Mouse (Mus musculus): ENCODE measurements around the gene Ankmy2. TPM values are rescaled to one million over a fixed set of nuclear protein-coding genes. Genes with fewer than 3 reads are reported as not detected.

The Ankmy2 gene
- polyA plus RNA-seq (2014; fragmentation: Illumina TruSeq; extraction: RNeasy Lipid Tissue Mini Kit (QIAGEN cat#74804); ENCODE audit: low read depth, low replicate concordance), result 4.6 TPM

GRCm38 (mm10) chr12:36156637-36157303 lies at the start of gene Ankmy2:
Gene Ankmy2, plus strand, starts transcription at chr12:36157114.

GRCm38 (mm10) chr12:36157638-36158308 lies 859 bp downstream of the Ankmy2 start, which contains the start of gene Bzw2:
Gene Bzw2, minus strand, starts transcription at chr12:36158080.

Other genes with a start within 250 kb of the Ankmy2 start
- 8.4 TPM for gene Agr3, start 231.5 kb upstream of the Ankmy2 start, polyA plus RNA-seq (2014; fragmentation: Illumina TruSeq; extraction: RNeasy Lipid Tissue Mini Kit (QIAGEN cat#74804); ENCODE audit: low read depth, low replicate concordance)
- not detected for gene Agr2, start 164.2 kb upstream of the Ankmy2 start, polyA plus RNA-seq (2014; fragmentation: Illumina TruSeq; extraction: RNeasy Lipid Tissue Mini Kit (QIAGEN cat#74804); ENCODE audit: low read depth, low replicate concordance)
- gene Tspan13, start 114.6 kb upstream of the Ankmy2 start, polyA plus RNA-seq (2014; fragmentation: Illumina TruSeq; extraction: RNeasy Lipid Tissue Mini Kit (QIAGEN cat#74804); ENCODE audit: low read depth, low replicate concordance), result 19.3 TPM
- 4.4 TPM for gene Bzw2, start 966 bp downstream of the Ankmy2 start, polyA plus RNA-seq (2014; fragmentation: Illumina TruSeq; extraction: RNeasy Lipid Tissue Mini Kit (QIAGEN cat#74804); ENCODE audit: low read depth, low replicate concordance)
- 121 TPM for gene Lrrc72, start 96.3 kb downstream of the Ankmy2 start, polyA plus RNA-seq (2014; fragmentation: Illumina TruSeq; extraction: RNeasy Lipid Tissue Mini Kit (QIAGEN cat#74804); ENCODE audit: low read depth, low replicate concordance)
- gene Sostdc1, start 157.0 kb downstream of the Ankmy2 start, polyA plus RNA-seq (2014; fragmentation: Illumina TruSeq; extraction: RNeasy Lipid Tissue Mini Kit (QIAGEN cat#74804); ENCODE audit: low read depth, low replicate concordance), result 2.1 TPM
- gene Ispd, start 224.3 kb downstream of the Ankmy2 start, polyA plus RNA-seq (2014; fragmentation: Illumina TruSeq; extraction: RNeasy Lipid Tissue Mini Kit (QIAGEN cat#74804); ENCODE audit: low read depth, low replicate concordance), result 11.3 TPM
- not detected for gene D630036H23Rik, start 225.1 kb downstream of the Ankmy2 start, polyA plus RNA-seq (2014; fragmentation: Illumina TruSeq; extraction: RNeasy Lipid Tissue Mini Kit (QIAGEN cat#74804); ENCODE audit: low read depth, low replicate concordance)

All from testis, adult 10 weeks (tissue).